Mouse (Mus musculus) brain, embryonic 14.5 days (tissue): Measurements from ENCODE around the gene Immp2l.

ENCODE experiments used
- CTCF ChIP-seq: fragments of 200-500 bp; IDR thresholded peaks from 2 replicates; pipeline ENCODE4 v1.5.1; 2012; ENCODE audit warnings: inconsistent platforms, mild to moderate bottlenecking, moderate library complexity, borderline replicate concordance; ENCODE audit not compliant: insufficient read depth, insufficient read length; ENCODE audit errors: extremely low read depth
- POLR2A ChIP-seq: fragments of 200-500 bp; IDR thresholded peaks from 2 replicates; pipeline ENCODE4 v1.6.1; 2012; ENCODE audit warnings: mild to moderate bottlenecking, inconsistent platforms, borderline replicate concordance; ENCODE audit not compliant: poor library complexity, insufficient read depth, insufficient read length, severe bottlenecking; ENCODE audit errors: extremely low read depth

GRCm38 (mm10) chr12:40980160-40980559, 43.7 kb upstream of the Immp2l start:
- no peak for TF ChIP-seq CTCF
- TF ChIP-seq POLR2A = no peak
